Mouse (Mus musculus) liver, postnatal 0 days (tissue): ENCODE measurements at regions not wholly inside any gene's neighbourhood (a gene's known extent, or its start where the extent isn't known, plus 50 kb on each side); places are given as distances from the start of the nearest gene placed in this dataset.
"Not testable (repeated sequence)": the region's sequence is repeated elsewhere in the genome, so short reads cannot be mapped to it uniquely, and the experiment has no call there.

Experiments
- CTCF ChIP-seq: sonication (generic); IDR thresholded peaks from 2 replicates; pipeline ENCODE4 v1.5.1; 2016; ENCODE audit warnings: antibody characterized with exemption, low read depth
- EP300 ChIP-seq: IDR thresholded peaks from 2 replicates; pipeline ENCODE4 v1.6.1; 2016; ENCODE audit warnings: antibody characterized with exemption, low read depth, mild to moderate bottlenecking

GRCm38 (mm10) chr15:92950912-92951311, 324.1 kb downstream of the Gxylt1 start:
- TF ChIP-seq CTCF, EP300: not testable (repeated sequence)
